Mouse (Mus musculus) myocyte (in vitro differentiated cells): ENCODE results near the gene Plekhh3.

Experiments used
- CEBPB ChIP-seq: IDR thresholded peaks from 2 replicates; pipeline ENCODE4 v1.6.1; 2011; ENCODE audit warnings: mild to moderate bottlenecking, moderate library complexity; ENCODE audit not compliant: poor library complexity, insufficient read depth, severe bottlenecking
- MAX ChIP-seq: IDR thresholded peaks from one replicate; pipeline ENCODE4 v1.6.1; 2011; ENCODE audit warnings: low read depth, mild to moderate bottlenecking, control low read depth
- POLR2A ChIP-seq: IDR thresholded peaks from one replicate; pipeline ENCODE4 v1.6.1; 2011; ENCODE audit warnings: low read depth, mild to moderate bottlenecking, control low read depth, moderate library complexity; ENCODE audit not compliant: insufficient read length
- TCF3 ChIP-seq: IDR thresholded peaks from one replicate; pipeline ENCODE4 v1.6.1; 2011; ENCODE audit warnings: low read depth, control low read depth; ENCODE audit not compliant: insufficient read length
- USF1 ChIP-seq: IDR thresholded peaks from one replicate; pipeline ENCODE4 v1.6.1; 2011; ENCODE audit warnings: low read depth, mild to moderate bottlenecking, control low read depth, moderate library complexity

- no peak for TF ChIP-seq MAX
- TF ChIP-seq POLR2A: no peak
- no peak for TF ChIP-seq CEBPB
- TF ChIP-seq USF1: no peak
- no peak for TF ChIP-seq TCF3
Measured at GRCm38 (mm10) chr11:101199555-101199954, 28.4 kb upstream of the Plekhh3 start.
